Mouse (Mus musculus): ENCODE measurements around the gene Nck1. TPM values are rescaled to one million over a fixed set of nuclear protein-coding genes. Genes with fewer than 3 reads are reported as not detected.

Nck1 gene
- polyA plus RNA-seq, 1 experiment from 2014 or later = 92.5 TPM

DNA sequence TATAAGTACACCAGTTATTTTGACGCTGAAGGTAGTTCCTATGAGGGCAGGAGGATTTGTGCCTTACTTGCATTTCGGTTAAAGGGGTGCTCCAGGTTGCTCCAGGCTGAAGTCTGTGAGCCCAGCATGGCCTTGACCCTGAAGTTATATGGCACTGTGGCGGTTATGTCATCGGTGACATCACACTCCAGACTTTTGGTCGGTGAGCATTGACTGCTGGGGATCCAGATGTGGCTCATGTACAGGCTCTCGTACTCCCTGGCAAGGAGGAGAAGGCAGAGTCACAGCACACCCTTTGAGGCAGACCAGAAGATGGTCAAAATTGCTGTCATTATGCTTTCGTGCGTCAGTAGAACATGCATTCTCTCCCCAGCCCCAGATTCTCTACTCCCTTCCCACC lies 73.0 kb downstream of the Nck1 start:
- 94% methylated on average over 8 of the region's 8 CpGs for WGBS
- no peak for ATAC-seq (replicated peaks; ENCODE audit: insufficient number of reproducible peaks, low FRiP score, low TSS enrichment, low read depth)

DNA sequence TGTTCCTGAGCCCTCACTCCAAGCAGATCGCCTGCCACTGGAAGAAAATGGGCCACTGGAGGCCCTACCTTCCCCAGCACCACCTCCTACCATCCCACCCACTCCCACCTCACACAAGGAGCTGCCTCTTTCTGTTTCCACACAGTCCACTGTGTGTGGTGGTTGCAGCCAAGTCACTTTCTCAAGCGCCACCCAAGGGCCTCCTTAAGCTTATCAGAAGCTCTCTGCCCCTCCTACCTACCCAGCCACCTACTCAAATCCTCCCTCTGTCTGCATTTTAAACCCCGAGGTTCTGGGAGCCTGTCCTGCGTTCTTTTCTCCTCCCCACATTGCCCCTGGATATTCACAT lies 74.4 kb downstream of the Nck1 start:
- no peak overlapping the region for H3K27ac ChIP-seq (replicated peaks; ENCODE audit: low read depth, low read length)
- WGBS = 74% methylated on average over 4 of the region's 4 CpGs
- H3K4me1 ChIP-seq (ENCODE audit: control insufficient read depth, insufficient read depth, low read length) = no peaks in the 10 kb centered on the region
- ATAC-seq (replicated peaks; ENCODE audit: insufficient number of reproducible peaks, low FRiP score, low TSS enrichment, low read depth) = no peak
- no peak for DNase-seq (ENCODE audit: low spot score)
- H3K4me2 ChIP-seq (ENCODE audit: low read depth, low read length) = no peak overlapping the region
- no peaks in the 10 kb centered on the region for H3K27me3 ChIP-seq (ENCODE audit: control insufficient read depth, insufficient read depth, low read length)
- H3K4me3 ChIP-seq (ENCODE audit: low read depth, low read length) = no peak overlapping the region
- no peaks in the 10 kb centered on the region for H3K9me3 ChIP-seq (replicated peaks; ENCODE audit: control insufficient read depth, low read length)
- H3K36me3 ChIP-seq (replicated peaks; ENCODE audit: control insufficient read depth, insufficient read depth, low read depth, low read length) = no peaks in the 10 kb centered on the region
- H3K9ac ChIP-seq (replicated peaks; ENCODE audit: low read length) = no peak overlapping the region

More for the DNA sequence above, 73.0 kb downstream of the Nck1 start:
- Histone ChIP-seq H3K9me3 (replicated peaks; ENCODE audit: control insufficient read depth, low read length) (no peaks in the 10 kb centered on the region), H3K9ac (replicated peaks; ENCODE audit: low read length) (no peak overlapping the region), H3K4me3 (ENCODE audit: low read depth, low read length) (no peak overlapping the region), H3K4me2 (ENCODE audit: low read depth, low read length) (no peak overlapping the region), H3K27ac (replicated peaks; ENCODE audit: low read depth, low read length) (no peak overlapping the region), H3K4me1 (ENCODE audit: control insufficient read depth, insufficient read depth, low read length) (no peaks in the 10 kb centered on the region), H3K36me3 (replicated peaks; ENCODE audit: control insufficient read depth, insufficient read depth, low read depth, low read length) (no peaks in the 10 kb centered on the region), H3K27me3 (ENCODE audit: control insufficient read depth, insufficient read depth, low read length) (no peaks in the 10 kb centered on the region)
- no peak for DNase-seq (ENCODE audit: low spot score)

- no peak overlapping the region for H3K4me3 ChIP-seq (ENCODE audit: low read depth, low read length)
- ATAC-seq (replicated peaks; ENCODE audit: insufficient number of reproducible peaks, low FRiP score, low TSS enrichment, low read depth) (no peak), DNase-seq (ENCODE audit: low spot score) (no peak)
- no peaks in the 10 kb centered on the region for H3K36me3 ChIP-seq (replicated peaks; ENCODE audit: control insufficient read depth, insufficient read depth, low read depth, low read length)
- no peak overlapping the region for H3K4me2 ChIP-seq (ENCODE audit: low read depth, low read length)
- no peaks in the 10 kb centered on the region for H3K4me1 ChIP-seq (ENCODE audit: control insufficient read depth, insufficient read depth, low read length)
- H3K27me3 ChIP-seq (ENCODE audit: control insufficient read depth, insufficient read depth, low read length) = no peaks in the 10 kb centered on the region
- 59% methylated on average over 8 of the region's 8 CpGs for WGBS
- no peak overlapping the region for H3K27ac ChIP-seq (replicated peaks; ENCODE audit: low read depth, low read length)
- H3K9me3 ChIP-seq (replicated peaks; ENCODE audit: control insufficient read depth, low read length) = no peaks in the 10 kb centered on the region
- no peak overlapping the region for H3K9ac ChIP-seq (replicated peaks; ENCODE audit: low read length)
Measured at GRCm38 (mm10) chr9:100470936-100471604, 74.9 kb downstream of the Nck1 start.

DNA sequence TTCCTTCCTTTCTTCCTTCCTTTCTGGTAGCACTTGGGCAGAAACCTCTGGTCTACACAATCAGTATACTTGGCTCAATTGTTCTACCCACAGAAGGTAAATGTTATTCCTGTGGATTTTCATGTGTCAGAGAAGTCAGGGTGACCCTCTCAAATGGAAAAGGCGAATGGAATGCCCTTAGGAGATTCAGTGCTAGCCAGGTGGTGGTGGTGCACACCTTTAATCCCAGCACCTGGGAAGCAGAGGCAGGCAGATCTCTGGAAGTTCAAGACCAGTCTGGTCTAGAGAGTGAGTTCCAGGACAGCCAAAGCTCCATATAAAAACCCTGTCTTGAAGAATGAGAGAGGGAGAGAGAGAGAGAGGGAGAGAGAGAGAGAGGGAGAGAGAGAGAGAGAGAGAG lies 75.7 kb downstream of the Nck1 start:
- ATAC-seq (replicated peaks; ENCODE audit: insufficient number of reproducible peaks, low FRiP score, low TSS enrichment, low read depth) = no peak
- no peak overlapping the region for H3K4me3 ChIP-seq (ENCODE audit: low read depth, low read length)
- WGBS = 65% methylated on average over 1 of the region's 1 CpGs

DNA sequence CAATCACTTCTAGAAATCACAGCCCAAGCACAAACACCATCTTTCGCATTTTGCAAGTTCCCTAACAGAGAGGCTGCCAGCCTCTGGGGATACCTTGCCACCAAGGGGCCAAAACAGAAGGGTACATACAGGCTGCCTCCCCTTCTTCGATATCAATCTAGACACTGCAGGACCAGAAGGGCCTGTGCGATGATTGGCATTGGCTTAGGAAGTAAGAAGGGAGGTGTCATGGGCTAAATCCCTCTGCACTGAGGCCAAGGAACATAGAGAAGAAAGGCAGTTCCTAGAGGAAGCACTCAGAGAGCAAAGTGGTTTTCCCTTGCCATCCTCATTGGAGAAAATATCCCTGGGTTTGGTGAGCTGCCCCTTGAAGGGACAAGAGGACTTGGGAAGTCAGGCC lies 76.3 kb downstream of the Nck1 start:
- Histone ChIP-seq H3K9ac (replicated peaks; ENCODE audit: low read length) (no peak overlapping the region), H3K4me3 (ENCODE audit: low read depth, low read length) (no peak overlapping the region), H3K4me2 (ENCODE audit: low read depth, low read length) (no peak overlapping the region), H3K9me3 (replicated peaks; ENCODE audit: control insufficient read depth, low read length) (no peaks in the 10 kb centered on the region), H3K27ac (replicated peaks; ENCODE audit: low read depth, low read length) (no peak overlapping the region), H3K36me3 (replicated peaks; ENCODE audit: control insufficient read depth, insufficient read depth, low read depth, low read length) (no peaks in the 10 kb centered on the region), H3K4me1 (ENCODE audit: control insufficient read depth, insufficient read depth, low read length) (no peaks in the 10 kb centered on the region), H3K27me3 (ENCODE audit: control insufficient read depth, insufficient read depth, low read length) (no peaks in the 10 kb centered on the region)
- no peak for DNase-seq (ENCODE audit: low spot score)
- no peak for ATAC-seq (replicated peaks; ENCODE audit: insufficient number of reproducible peaks, low FRiP score, low TSS enrichment, low read depth)
- WGBS = 93% methylated on average over 3 of the region's 3 CpGs

More for the DNA sequence above, 75.7 kb downstream of the Nck1 start:
- Histone ChIP-seq H3K27ac (replicated peaks; ENCODE audit: low read depth, low read length) (no peak overlapping the region), H3K27me3 (ENCODE audit: control insufficient read depth, insufficient read depth, low read length) (no peaks in the 10 kb centered on the region), H3K9ac (replicated peaks; ENCODE audit: low read length) (no peak overlapping the region), H3K4me1 (ENCODE audit: control insufficient read depth, insufficient read depth, low read length) (no peaks in the 10 kb centered on the region), H3K36me3 (replicated peaks; ENCODE audit: control insufficient read depth, insufficient read depth, low read depth, low read length) (no peaks in the 10 kb centered on the region), H3K9me3 (replicated peaks; ENCODE audit: control insufficient read depth, low read length) (no peaks in the 10 kb centered on the region), H3K4me2 (ENCODE audit: low read depth, low read length) (no peak overlapping the region)
- DNase-seq (ENCODE audit: low spot score) = no peak

DNA sequence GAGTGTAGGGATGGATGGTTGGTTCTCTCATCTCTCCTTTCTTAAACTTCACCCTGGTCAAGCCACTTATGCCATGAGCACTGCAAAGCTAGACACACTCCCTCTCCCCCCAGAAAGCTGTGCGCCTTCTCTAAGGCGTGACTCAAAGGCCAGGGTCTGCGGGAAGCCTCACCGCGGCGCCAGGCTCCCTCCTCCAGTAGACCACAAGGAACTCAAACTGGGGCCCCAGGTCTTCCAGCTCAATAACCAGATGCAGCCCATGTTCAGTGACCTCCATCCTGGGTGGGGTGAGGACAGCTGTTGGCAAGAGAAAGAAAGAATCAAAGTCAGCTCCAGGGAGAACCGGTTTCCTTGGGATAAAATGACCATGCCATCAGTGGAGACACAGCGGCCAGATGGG lies 77.8 kb downstream of the Nck1 start:
- H3K27ac ChIP-seq (replicated peaks; ENCODE audit: low read depth, low read length) = no peak overlapping the region
- WGBS = 93% methylated on average over 8 of the region's 8 CpGs
- H3K9ac ChIP-seq (replicated peaks; ENCODE audit: low read length) = no peak overlapping the region
- no peak for ATAC-seq (replicated peaks; ENCODE audit: insufficient number of reproducible peaks, low FRiP score, low TSS enrichment, low read depth)
- no peaks in the 10 kb centered on the region for H3K36me3 ChIP-seq (replicated peaks; ENCODE audit: control insufficient read depth, insufficient read depth, low read depth, low read length)
- no peak overlapping the region for H3K4me2 ChIP-seq (ENCODE audit: low read depth, low read length)
- H3K27me3 ChIP-seq (ENCODE audit: control insufficient read depth, insufficient read depth, low read length) = no peaks in the 10 kb centered on the region
- no peak overlapping the region for H3K4me3 ChIP-seq (ENCODE audit: low read depth, low read length)
- H3K9me3 ChIP-seq (replicated peaks; ENCODE audit: control insufficient read depth, low read length) = no peaks in the 10 kb centered on the region
- no peak for DNase-seq (ENCODE audit: low spot score)
- no peaks in the 10 kb centered on the region for H3K4me1 ChIP-seq (ENCODE audit: control insufficient read depth, insufficient read depth, low read length)

- Histone ChIP-seq H3K36me3 (replicated peaks; ENCODE audit: control insufficient read depth, insufficient read depth, low read depth, low read length) (no peaks in the 10 kb centered on the region), H3K4me3 (ENCODE audit: low read depth, low read length) (no peak overlapping the region), H3K4me1 (ENCODE audit: control insufficient read depth, insufficient read depth, low read length) (no peaks in the 10 kb centered on the region), H3K27ac (replicated peaks; ENCODE audit: low read depth, low read length) (no peak overlapping the region), H3K9ac (replicated peaks; ENCODE audit: low read length) (no peak overlapping the region), H3K9me3 (replicated peaks; ENCODE audit: control insufficient read depth, low read length) (no peaks in the 10 kb centered on the region), H3K4me2 (ENCODE audit: low read depth, low read length) (no peak overlapping the region), H3K27me3 (ENCODE audit: control insufficient read depth, insufficient read depth, low read length) (no peaks in the 10 kb centered on the region)
- DNase-seq (ENCODE audit: low spot score) (no peak), ATAC-seq (replicated peaks; ENCODE audit: insufficient number of reproducible peaks, low FRiP score, low TSS enrichment, low read depth) (no peak)
- WGBS = 88% methylated on average over 7 of the region's 7 CpGs
Measured at GRCm38 (mm10) chr9:100467653-100468052, 78.3 kb downstream of the Nck1 start.

GRCm38 (mm10) chr9:100466743-100467142 lies 79.2 kb downstream of the Nck1 start:
- Histone ChIP-seq H3K9ac (replicated peaks; ENCODE audit: low read length) (no peak overlapping the region), H3K4me3 (ENCODE audit: low read depth, low read length) (no peak overlapping the region), H3K9me3 (replicated peaks; ENCODE audit: control insufficient read depth, low read length) (no peaks in the 10 kb centered on the region), H3K4me2 (ENCODE audit: low read depth, low read length) (no peak overlapping the region), H3K27ac (replicated peaks; ENCODE audit: low read depth, low read length) (no peak overlapping the region), H3K36me3 (replicated peaks; ENCODE audit: control insufficient read depth, insufficient read depth, low read depth, low read length) (no peaks in the 10 kb centered on the region), H3K4me1 (ENCODE audit: control insufficient read depth, insufficient read depth, low read length) (no peaks in the 10 kb centered on the region), H3K27me3 (ENCODE audit: control insufficient read depth, insufficient read depth, low read length) (no peaks in the 10 kb centered on the region)
- WGBS = 94% methylated on average over 3 of the region's 3 CpGs
- no peak for DNase-seq (ENCODE audit: low spot score)
- no peak for ATAC-seq (replicated peaks; ENCODE audit: insufficient number of reproducible peaks, low FRiP score, low TSS enrichment, low read depth)
